Mouse (Mus musculus): Measurements from ENCODE around the gene Hif3a. TPM values are rescaled to one million over a fixed set of nuclear protein-coding genes. Genes with fewer than 3 reads are reported as not detected.

The Hif3a gene
- total and polyA plus RNA-seq, 3 experiments, result 8.0 to 37.9 TPM; not detected in 1

DNA sequence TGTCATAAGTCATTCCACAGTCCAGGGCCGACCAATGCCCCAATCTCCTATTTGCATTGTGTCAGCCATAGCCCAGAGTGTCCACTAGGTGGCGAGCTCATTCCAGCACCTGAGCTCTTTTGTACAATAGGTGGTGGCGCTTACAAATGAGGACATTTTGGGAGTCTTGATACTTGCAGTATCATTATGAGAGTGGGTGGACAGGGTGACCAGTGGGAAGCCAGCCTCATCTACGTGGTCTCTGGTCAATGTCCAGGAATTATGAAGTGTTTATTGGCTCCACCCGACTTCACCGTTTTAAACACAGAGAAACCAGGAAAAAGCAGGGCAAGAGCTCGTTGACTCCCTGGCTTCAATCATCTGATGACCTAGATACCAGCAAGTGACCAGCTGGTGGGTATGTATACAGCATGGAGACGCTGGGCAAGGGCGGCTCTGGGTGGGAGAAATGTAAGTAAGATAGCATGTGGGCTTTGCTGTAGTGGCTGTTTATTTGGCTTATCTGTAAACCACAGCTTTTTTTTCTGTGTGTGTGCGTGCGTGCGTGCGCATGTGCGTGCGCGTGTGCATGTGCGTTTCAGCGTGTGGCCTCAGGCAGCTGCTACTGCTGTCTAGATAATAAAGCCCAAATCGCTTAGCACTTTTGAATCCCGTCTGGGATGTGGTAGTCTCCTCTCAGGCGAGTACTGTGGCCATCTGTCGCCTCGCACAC, 11.8 kb upstream of the Hif3a start, which contains the start of gene Psg16:
Gene Psg16 (plus strand): TSS at position 137 of the 712 bp plus-strand sequence.
- peak within 1 kb of the TSS; percentile 51 for H3K9ac ChIP-seq (ENCODE audit: control insufficient read depth, low read depth, low read length, poor library complexity, severe bottlenecking)
- peak within 1 kb of the TSS; percentile 60 for H3K27ac ChIP-seq (ENCODE audit: control insufficient read depth, low read depth, low read length)
- H3K4me3 ChIP-seq (ENCODE audit: control insufficient read depth in 1 of 2, insufficient read depth in 1 of 2, low read depth in 2 of 2, low read length in 2 of 2), result peak within 1 kb of the TSS; percentile 49 to 55
- TF ChIP-seq UBTF (IDR thresholded peaks at IDR 0.05; ENCODE audit: borderline replicate concordance, insufficient read depth, low read depth, low read length), result no peak
- TF ChIP-seq ZC3H11A (IDR thresholded peaks at IDR 0.05; ENCODE audit: low read depth, low read length), result peak; percentile 60
- TF ChIP-seq POLR2AphosphoS2 (IDR thresholded peaks at IDR 0.05; ENCODE audit: low read length), result 0 out of 2 replicates have a peak, but pooled peaks have one; percentile 41
- TF ChIP-seq MYB (IDR thresholded peaks at IDR 0.05; ENCODE audit: low read depth, low read length), result peak; percentile 59; the same call in 1 of the 2 replicates
- TF ChIP-seq GATA1 (IDR thresholded peaks at IDR 0.05; ENCODE audit: low read depth, low read length), result peak; percentile 92
- no peak for TF ChIP-seq ZKSCAN1 (IDR thresholded peaks at IDR 0.05; ENCODE audit: low read depth, low read length)
- TF ChIP-seq ELF1 (IDR thresholded peaks at IDR 0.05; ENCODE audit: low read depth, low read length), result no peak
- TF ChIP-seq MAFK (IDR thresholded peaks at IDR 0.05; ENCODE audit: borderline replicate concordance, low read depth, low read length), result 0 out of 2 replicates have a peak, but pooled peaks have one; percentile 33
- no peak; the same call in 1 of the 2 replicates for TF ChIP-seq KAT2A (conservative IDR thresholded peaks at IDR 0.05; ENCODE audit: low read depth, low read length)
- no peak for TF ChIP-seq POLR2AphosphoS5 (IDR thresholded peaks at IDR 0.05; ENCODE audit: borderline replicate concordance, low read depth, low read length)
- peak; percentile 90 for TF ChIP-seq BHLHE40 (IDR thresholded peaks at IDR 0.05; ENCODE audit: borderline replicate concordance, low read depth, low read length)
- peak; percentile 97 for TF ChIP-seq MAX (IDR thresholded peaks at IDR 0.05; ENCODE audit: low read length)
- TF ChIP-seq NELFE (IDR thresholded peaks at IDR 0.05; ENCODE audit: low read depth, low read length), result peak; percentile 63
- peak; percentile 93 for TF ChIP-seq MXI1 (IDR thresholded peaks at IDR 0.05; ENCODE audit: low read depth, low read length)
- TF ChIP-seq USF2 (IDR thresholded peaks at IDR 0.05; ENCODE audit: borderline replicate concordance in 1 of 2, insufficient read depth in 1 of 2, low read depth in 1 of 2, low read length in 2 of 2), result no peak
- TF ChIP-seq RCOR1 (IDR thresholded peaks at IDR 0.05; ENCODE audit: low read depth, low read length), result 0 out of 2 replicates have a peak, but pooled peaks have one; percentile 62
- peak in 1 of 2 experiments; percentile 57; a peak in 1 of 4 replicates for TF ChIP-seq POLR2A (IDR thresholded peaks at IDR 0.05; ENCODE audit: control insufficient read depth in 1 of 2, insufficient read depth in 1 of 2, low read depth in 1 of 2, low read length in 2 of 2, poor library complexity in 1 of 2)
- TF ChIP-seq GABPA (IDR thresholded peaks at IDR 0.05; ENCODE audit: low read depth, low read length), result no peak
- peak; percentile 81; the same call in 1 of the 2 replicates for TF ChIP-seq TCF12 (IDR thresholded peaks at IDR 0.05; ENCODE audit: low read depth, low read length)
- TF ChIP-seq ZMIZ1 (IDR thresholded peaks at IDR 0.05; ENCODE audit: low read depth, low read length), result no peak
- TF ChIP-seq SIN3A (IDR thresholded peaks at IDR 0.05; ENCODE audit: low read length), result peak; percentile 89
- TF ChIP-seq HCFC1 (IDR thresholded peaks at IDR 0.05; ENCODE audit: low read depth, low read length), result peak; percentile 15
- TF ChIP-seq TBP (IDR thresholded peaks at IDR 0.05; ENCODE audit: low read depth, low read length), result 0 out of 2 replicates have a peak, but pooled peaks have one; percentile 21
- no peak; the same call in 1 of the 2 replicates for TF ChIP-seq CHD2 (IDR thresholded peaks at IDR 0.05; ENCODE audit: low read length)
- no peak for TF ChIP-seq JUND (IDR thresholded peaks at IDR 0.05; ENCODE audit: low read depth, low read length)
- TF ChIP-seq TAL1 (IDR thresholded peaks at IDR 0.05; ENCODE audit: low read length), result peak; percentile 77
- 0 out of 2 replicates have a peak, but pooled peaks have one; percentile 34 for TF ChIP-seq USF1 (IDR thresholded peaks at IDR 0.05; ENCODE audit: low read depth, low read length)
- peak; percentile 91 to 95 (median 93) for TF ChIP-seq CTCF (IDR thresholded peaks at IDR 0.05 in 2 of 3, conservative IDR thresholded peaks at IDR 0.05 in 1 of 3; ENCODE audit: control insufficient read depth in 1 of 3, insufficient read depth in 1 of 3, low read depth in 2 of 3, low read length in 3 of 3, poor library complexity in 1 of 3, severe bottlenecking in 1 of 3)
- peak; percentile 78 for TF ChIP-seq SMC3 (IDR thresholded peaks at IDR 0.05; ENCODE audit: low read depth, low read length)
- TF ChIP-seq ZNF384 (IDR thresholded peaks at IDR 0.05; ENCODE audit: low read depth, low read length), result peak; percentile 98
- 0 out of 2 replicates have a peak, but pooled peaks have one; percentile 41 for TF ChIP-seq MEF2A (IDR thresholded peaks at IDR 0.05; ENCODE audit: extremely low read depth, insufficient replicate concordance, low read depth, low read length, poor library complexity, severe bottlenecking)
- no peak for TF ChIP-seq E2F4 (IDR thresholded peaks at IDR 0.05; ENCODE audit: borderline replicate concordance, low read depth, low read length)
- TF ChIP-seq MAZ (IDR thresholded peaks at IDR 0.05; ENCODE audit: low read depth, low read length), result no peak
- peak; percentile 85 to 87 for TF ChIP-seq EP300 (IDR thresholded peaks at IDR 0.05; ENCODE audit: low read depth in 1 of 2, low read length in 2 of 2)
- TF ChIP-seq RAD21 (IDR thresholded peaks at IDR 0.05; ENCODE audit: low read depth, low read length), result peak; percentile 89

More for the DNA sequence above, 11.8 kb upstream of the Hif3a start, which contains the start of gene Psg16:
- no peaks in the 10 kb centered on the region for H3K79me2 ChIP-seq (ENCODE audit: control insufficient read depth, insufficient read depth, low read length, poor library complexity)
- DNase-seq (ENCODE audit: low read depth, low spot score), result peak; percentile 91
- H3K36me3 ChIP-seq (ENCODE audit: control insufficient read depth in 1 of 2, insufficient read depth in 2 of 2, low read length in 2 of 2), result peaks cover 0 to 2% of the 10 kb centered on the region in 2 experiments; a peak in 2 of 4 replicates
- H3K4me1 ChIP-seq (ENCODE audit: control insufficient read depth in 1 of 2, insufficient read depth in 2 of 2, low read length in 2 of 2), result peaks cover 2 to 5% of the 10 kb centered on the region in 2 experiments; a peak in 2 of 4 replicates
- H3K9me3 ChIP-seq (replicated peaks; ENCODE audit: insufficient read depth, low read length), result no peaks in the 10 kb centered on the region
- H3K27me3 ChIP-seq (ENCODE audit: control insufficient read depth in 1 of 2, insufficient read depth in 2 of 2, low read length in 2 of 2), result no peaks in the 10 kb centered on the region

Data from MEL (cell line).